Mouse (Mus musculus) kidney, postnatal 0 days (tissue): ENCODE data around the gene Plekhg3. TPM values are rescaled to one million over a fixed set of nuclear protein-coding genes. Genes with fewer than 3 reads are reported as not detected.

ENCODE experiments used
- ATAC-seq: fragments of 200-750 bp; cut with Nextera tagmentation; replicated peaks from 2 replicates; pipeline ENCODE4 v1.8.0; 2017; ENCODE audit warnings: low read depth, moderate number of reproducible peaks, moderate TSS enrichment, moderate library complexity; ENCODE audit not compliant: low FRiP score
- DNase-seq: peaks from one replicate; pipeline ENCODE4 v3.0.0-alpha.2; 2016; ENCODE audit warnings: low spot score
- H3K27ac ChIP-seq: fragments of 300-500 bp; sonication (generic); 2 replicates; pipeline ENCODE4 v1.5.1; 2014; ENCODE audit warnings: mild to moderate bottlenecking
- H3K27me3 ChIP-seq: fragments of 300-500 bp; sonication (generic); 2 replicates; pipeline ENCODE4 v1.6.1; 2014; ENCODE audit warnings: low read length, mixed read lengths; ENCODE audit not compliant: insufficient read depth
- H3K36me3 ChIP-seq: fragments of 300-500 bp; sonication (generic); 2 replicates; pipeline ENCODE4 v1.6.1; 2014; ENCODE audit warnings: low read length, mixed read lengths; ENCODE audit not compliant: insufficient read depth
- H3K4me1 ChIP-seq: fragments of 300-500 bp; sonication (generic); replicated peaks from 2 replicates; pipeline ENCODE4 v1.6.1; 2014; ENCODE audit warnings: antibody characterized with exemption, low read length, mixed read lengths; ENCODE audit not compliant: insufficient read depth
- H3K4me2 ChIP-seq: fragments of 300-500 bp; sonication (generic); 2 replicates; pipeline ENCODE4 v1.6.1; 2014; ENCODE audit warnings: mild to moderate bottlenecking, low read length, moderate library complexity, mixed read lengths
- H3K4me3 ChIP-seq: fragments of 300-500 bp; sonication (generic); replicated peaks from 2 replicates; pipeline ENCODE4 v1.5.1; 2014; ENCODE audit warnings: low read depth, low read length
- H3K9ac ChIP-seq: fragments of 300-500 bp; sonication (generic); 2 replicates; pipeline ENCODE4 v1.6.1; 2014; ENCODE audit warnings: low read depth, low read length
- H3K9me3 ChIP-seq: fragments of 300-500 bp; sonication (generic); replicated peaks from 2 replicates; pipeline ENCODE4 v1.6.1; 2016; ENCODE audit warnings: low read length, inconsistent platforms, mixed read lengths
- CTCF ChIP-seq: IDR thresholded peaks from 2 replicates; pipeline ENCODE4 v1.5.1; 2016; ENCODE audit warnings: antibody characterized with exemption, low read depth, mild to moderate bottlenecking, moderate library complexity
- WGBS: fragments of 180-500 bp; shearing (Covaris S2); extraction: QIAGEN DNeasy Blood & Tissue Kit; methylation state at CpG from one replicate; pipeline ENCODE4 v1.1.7; 2014; 5-methylcytosine and 5-hydroxymethylcytosine counted together
- polyA plus RNA-seq: library from polyadenylated mRNA; unstranded; fragments of >200 nt; fragmentation: Nextera tagmentation; extraction: Ambion mirVana; gene quantifications from 2 replicates; pipeline ENCODE4 v1.2.1, GENCODE M21; 2015

Plekhg3 gene
- polyA plus RNA-seq, 1 experiment from 2014 or later: 14.9 TPM

DNA sequence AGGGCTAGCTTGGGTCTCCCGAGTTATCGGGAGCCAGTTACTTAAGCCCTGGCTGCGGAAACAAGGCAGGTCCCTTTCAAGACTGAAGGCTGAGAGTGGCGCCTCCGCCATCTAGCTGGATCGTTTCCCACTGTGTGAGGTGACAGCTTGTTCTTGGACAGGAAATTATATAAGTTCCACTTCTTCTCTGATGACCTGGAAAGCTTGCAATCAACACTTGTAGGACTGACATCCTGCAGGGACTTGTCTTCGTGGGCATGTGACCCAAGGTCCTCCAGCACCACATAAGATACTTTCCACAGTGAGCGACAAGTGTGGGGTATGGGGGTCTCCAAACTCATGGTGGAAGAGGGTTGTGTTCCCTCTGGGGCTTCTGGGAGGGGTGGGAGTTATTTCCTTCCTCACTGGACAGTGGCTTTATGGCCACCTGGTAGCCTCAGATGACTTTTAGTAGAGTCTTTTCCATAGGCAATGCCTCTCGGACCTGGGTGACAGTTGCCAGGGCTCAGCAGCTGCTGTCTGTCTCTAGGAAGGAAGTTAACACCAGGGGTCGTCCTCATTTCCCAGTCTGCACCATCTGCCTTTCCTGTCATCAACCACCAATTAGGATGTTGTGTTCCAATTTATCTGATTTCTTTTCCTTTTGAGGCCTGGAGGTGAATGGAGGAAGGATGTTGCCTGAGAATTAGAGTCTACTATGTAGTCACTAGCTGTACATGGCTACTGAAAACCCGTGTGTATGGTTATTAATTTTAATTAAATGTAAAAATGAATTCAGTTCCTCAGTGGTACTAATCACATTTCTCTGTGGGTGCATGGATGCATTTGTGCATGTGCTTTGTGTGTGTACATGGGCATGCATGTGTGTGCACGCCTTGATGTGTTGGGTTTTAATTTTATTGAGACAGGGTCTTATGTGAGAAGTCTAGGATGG lies 11.5 kb upstream of the Plekhg3 start:
- Histone ChIP-seq H3K36me3 (no peaks in the 10 kb centered on the region), H3K4me3 (no peak overlapping the region), H3K9me3 (no peaks in the 10 kb centered on the region), H3K27me3 (no peaks in the 10 kb centered on the region), H3K27ac (no peak overlapping the region), H3K9ac (no peak overlapping the region), H3K4me1 (no peaks in the 10 kb centered on the region), H3K4me2 (no peak overlapping the region)
- ATAC-seq: no peak
- WGBS: 73% methylated on average over 12 of the region's 12 CpGs
- no peak for TF ChIP-seq CTCF
- DNase-seq: no peak

DNA sequence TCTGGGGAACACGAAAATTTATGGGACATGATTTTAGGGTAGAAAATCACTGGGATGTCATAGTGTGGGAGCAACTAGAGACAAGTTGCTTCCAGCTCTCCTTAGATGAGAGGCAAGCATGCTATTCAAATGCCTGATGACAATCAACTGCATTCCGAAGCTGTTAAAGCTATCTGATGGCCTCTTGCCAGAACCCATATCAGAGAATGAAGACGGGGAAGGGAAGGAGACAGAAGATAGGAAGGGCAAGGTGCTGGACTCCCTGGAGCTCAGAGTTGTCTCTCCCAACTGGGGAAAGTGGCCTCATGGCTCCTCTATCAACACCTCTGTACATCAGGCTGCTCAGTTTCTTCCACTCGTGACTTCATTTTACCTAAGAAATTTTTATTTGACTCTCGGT lies 7.0 kb upstream of the Plekhg3 start:
- ATAC-seq (no peak), DNase-seq (no peak)
- Histone ChIP-seq H3K36me3 (no peaks in the 10 kb centered on the region), H3K27me3 (no peaks in the 10 kb centered on the region), H3K9ac (no peak overlapping the region), H3K4me2 (no peak overlapping the region), H3K9me3 (no peaks in the 10 kb centered on the region), H3K4me1 (no peaks in the 10 kb centered on the region), H3K27ac (no peak overlapping the region), H3K4me3 (no peak overlapping the region)
- TF ChIP-seq CTCF: no peak
- WGBS: 75% methylated on average over 5 of the region's 5 CpGs

DNA sequence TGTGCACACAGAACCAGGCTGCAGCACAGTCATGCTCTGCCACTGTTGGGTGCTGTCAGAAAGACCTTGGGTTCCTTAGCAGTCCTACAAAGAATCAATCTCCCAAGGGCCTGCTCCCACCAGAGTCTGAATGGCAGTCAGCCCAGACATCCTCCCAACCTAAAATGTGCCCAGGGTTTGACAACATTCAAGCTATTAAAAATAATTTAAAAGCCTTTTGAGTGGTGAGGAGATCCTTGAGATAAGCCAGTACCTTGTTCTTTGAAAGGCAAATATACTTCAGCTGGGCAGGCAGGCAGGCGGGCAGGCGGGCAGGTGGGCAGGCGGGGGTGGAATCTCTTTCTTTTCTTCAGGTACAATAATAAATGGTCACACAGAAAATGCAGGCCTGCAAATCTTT lies 5.8 kb upstream of the Plekhg3 start:
- Histone ChIP-seq H3K27me3 (no peaks in the 10 kb centered on the region), H3K9ac (no peak overlapping the region), H3K9me3 (no peaks in the 10 kb centered on the region), H3K36me3 (no peaks in the 10 kb centered on the region), H3K4me2 (no peak overlapping the region), H3K4me3 (no peak overlapping the region), H3K27ac (no peak overlapping the region), H3K4me1 (no peaks in the 10 kb centered on the region)
- ATAC-seq (no peak), DNase-seq (no peak)
- TF ChIP-seq CTCF: no peak
- 71% methylated on average over 3 of the region's 3 CpGs for WGBS

DNA sequence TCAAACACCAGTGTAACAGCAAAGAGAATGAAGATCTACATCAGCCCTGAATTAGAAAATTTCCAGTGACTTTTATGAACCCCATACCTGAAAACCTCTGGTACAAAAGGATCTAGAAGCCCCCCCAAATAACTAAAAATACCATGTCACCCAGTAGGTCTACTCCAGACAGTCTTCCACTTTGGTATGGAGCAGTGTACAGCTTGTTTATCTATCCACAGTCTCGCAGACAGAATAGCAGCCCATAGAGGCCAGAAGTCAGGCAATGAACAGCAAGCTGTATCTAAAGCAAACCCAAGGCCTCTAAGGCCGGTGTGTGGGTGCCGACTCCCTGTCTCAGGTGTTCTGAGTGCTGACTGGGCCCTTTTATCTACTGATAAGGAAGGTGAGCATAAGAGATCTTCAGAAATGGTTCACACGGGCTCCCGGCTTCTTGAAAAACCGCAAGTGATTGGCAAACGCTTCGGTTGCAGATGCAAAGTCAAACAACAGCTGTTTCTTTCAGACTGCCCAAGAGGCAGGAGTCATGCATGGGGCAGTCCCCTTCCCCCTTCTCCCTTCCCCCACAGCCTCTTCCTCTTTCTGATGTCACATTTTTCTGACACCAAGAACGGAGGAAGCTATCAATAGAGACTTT lies 3.3 kb upstream of the Plekhg3 start:
- no peaks in the 10 kb centered on the region for H3K9me3 ChIP-seq
- no peak for TF ChIP-seq CTCF
- no peak overlapping the region for H3K4me3 ChIP-seq
- H3K4me2 ChIP-seq: no peak overlapping the region
- no peaks in the 10 kb centered on the region for H3K36me3 ChIP-seq
- WGBS: 52% methylated on average over 9 of the region's 9 CpGs
- no peak for ATAC-seq
- H3K27ac ChIP-seq: no peak overlapping the region
- no peak for DNase-seq
- H3K9ac ChIP-seq: no peak overlapping the region
- H3K27me3 ChIP-seq: no peaks in the 10 kb centered on the region
- H3K4me1 ChIP-seq: 0 out of 2 replicates have a peak, but pooled peaks cover 4% of the 10 kb centered on the region

DNA sequence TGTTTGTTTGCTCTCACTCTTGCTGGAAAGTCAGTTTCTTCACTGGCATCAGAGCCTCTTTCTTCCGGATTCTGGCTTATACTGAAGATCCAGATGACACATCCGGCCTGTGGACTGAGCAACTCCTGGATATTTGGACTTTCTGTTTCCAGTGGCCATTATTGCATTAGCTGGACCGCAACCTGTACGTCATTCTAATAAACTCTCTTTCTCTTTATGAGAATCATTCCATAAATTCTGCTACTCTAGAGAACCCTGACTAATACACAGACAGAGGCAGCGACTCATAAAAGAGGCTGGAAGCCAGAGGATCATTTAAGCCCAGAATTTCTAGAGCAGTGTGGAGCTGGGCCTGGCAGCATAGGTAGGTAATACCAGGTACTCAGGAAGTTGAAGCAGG lies 1.9 kb upstream of the Plekhg3 start:
- 87% methylated on average over 5 of the region's 5 CpGs for WGBS
- DNase-seq: no peak
- H3K9me3 ChIP-seq: no peaks in the 10 kb centered on the region
- H3K4me1 ChIP-seq: 0 out of 2 replicates have a peak, but pooled peaks cover 8% of the 10 kb centered on the region
- no peak for ATAC-seq
- H3K9ac ChIP-seq: no peak overlapping the region
- TF ChIP-seq CTCF: no peak
- no peak overlapping the region for H3K4me2 ChIP-seq
- no peak overlapping the region for H3K4me3 ChIP-seq
- H3K27ac ChIP-seq: no peak overlapping the region
- H3K27me3 ChIP-seq: no peaks in the 10 kb centered on the region
- H3K36me3 ChIP-seq: no peaks in the 10 kb centered on the region

DNA sequence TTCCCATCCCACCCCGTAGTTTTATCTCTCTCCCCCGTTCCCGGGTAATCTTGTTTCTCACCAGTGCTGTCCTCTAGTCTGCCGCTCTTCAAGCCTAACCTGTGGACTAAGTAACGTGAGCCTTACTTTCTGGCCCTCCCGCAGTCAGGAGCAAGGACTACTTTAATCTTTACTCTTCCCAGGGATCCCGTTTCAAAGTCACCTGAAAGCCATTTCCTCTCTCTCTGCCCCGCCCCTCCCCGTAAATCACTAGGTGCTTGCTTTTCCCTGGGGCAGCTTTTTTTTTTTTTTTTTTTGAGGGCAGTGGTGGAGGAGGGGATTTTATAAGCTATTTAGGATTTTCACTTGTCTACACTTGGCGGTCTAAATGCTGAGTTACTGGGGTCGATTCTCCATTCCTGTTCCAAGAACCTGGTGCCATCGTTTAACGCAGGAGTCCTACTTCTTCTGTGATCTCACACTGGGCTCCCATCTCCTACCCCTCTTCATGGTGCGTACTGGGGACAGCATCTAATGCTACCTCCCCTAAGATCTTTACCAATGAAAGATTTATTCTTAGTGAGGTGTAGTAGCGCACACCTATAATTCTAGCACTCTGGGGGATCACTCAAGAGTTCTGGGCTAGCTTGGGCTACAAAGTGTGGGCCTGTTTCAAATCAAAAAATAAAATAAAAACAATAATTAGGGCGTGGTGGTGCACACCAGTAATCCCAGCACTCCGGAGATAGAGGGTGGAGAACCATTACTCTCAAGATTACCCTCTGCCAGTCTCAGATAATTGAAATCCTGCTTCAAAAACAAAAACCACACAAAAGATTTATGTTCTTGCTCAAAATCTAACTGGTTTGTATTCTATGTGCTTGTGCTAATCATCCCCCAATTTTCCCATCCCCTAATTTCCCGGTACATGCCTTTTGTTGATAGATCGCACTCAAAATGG lies 1.6 kb downstream of the Plekhg3 start:
- Histone ChIP-seq H3K27ac (peak overlapping the region; percentile 86), H3K27me3 (no peaks in the 10 kb centered on the region), H3K36me3 (no peaks in the 10 kb centered on the region), H3K9ac (peak overlapping the region; percentile 77), H3K9me3 (no peaks in the 10 kb centered on the region), H3K4me3 (peak overlapping the region; percentile 61), H3K4me1 (peaks cover 15% of the 10 kb centered on the region; the same call in 1 of the 2 replicates), H3K4me2 (peak overlapping the region; percentile 81)
- DNase-seq: peak; percentile 73
- 5% methylated on average over 19 of the region's 19 CpGs for WGBS
- TF ChIP-seq CTCF: no peak
- no peak for ATAC-seq
